Mouse (Mus musculus) A20 (cell line): ENCODE measurements around the gene Tldc1.

Experiments used
- DNase-seq: peaks from one replicate; pipeline ENCODE4 v3.0.0-alpha.2; 2011; ENCODE audit warnings: low read depth, low spot score

Gene Tldc1

GRCm38 (mm10) chr8:119801168-119801567, 23.0 kb upstream of the Tldc1 start:
- no peak for DNase-seq

- DNase-seq = no peak
These were observed 20.7 kb upstream of the Tldc1 start for GRCm38 (mm10) chr8:119798965-119799264.

GRCm38 (mm10) chr8:119798170-119798964, 20.2 kb upstream of the Tldc1 start:
- DNase-seq = peak; percentile 84

GRCm38 (mm10) chr8:119795651-119796050, 17.4 kb upstream of the Tldc1 start:
- peak; percentile 69 for DNase-seq

- no peak for DNase-seq
These were observed 16.5 kb upstream of the Tldc1 start for GRCm38 (mm10) chr8:119794689-119795088.

- DNase-seq = no peak
These were observed 13.8 kb upstream of the Tldc1 start for GRCm38 (mm10) chr8:119791804-119792704.

GRCm38 (mm10) chr8:119789581-119789980, 11.4 kb upstream of the Tldc1 start:
- no peak for DNase-seq

GRCm38 (mm10) chr8:119788607-119789381, 10.6 kb upstream of the Tldc1 start:
- no peak for DNase-seq

GRCm38 (mm10) chr8:119787341-119787740, 9.1 kb upstream of the Tldc1 start:
- no peak for DNase-seq

GRCm38 (mm10) chr8:119786871-119787270, 8.7 kb upstream of the Tldc1 start:
- no peak for DNase-seq

- DNase-seq = peak; percentile 35
These were observed 7.7 kb upstream of the Tldc1 start for GRCm38 (mm10) chr8:119785764-119786405.

- no peak for DNase-seq
These were observed 6.5 kb upstream of the Tldc1 start for GRCm38 (mm10) chr8:119784676-119785075.

- peak; percentile 94 for DNase-seq
These were observed 5.9 kb upstream of the Tldc1 start for GRCm38 (mm10) chr8:119784141-119784574.

GRCm38 (mm10) chr8:119783579-119783978, 5.4 kb upstream of the Tldc1 start:
- DNase-seq = peak; percentile 86

- peak; percentile 85 for DNase-seq
These were observed 4.5 kb upstream of the Tldc1 start for GRCm38 (mm10) chr8:119782715-119783114.

- peak; percentile 53 for DNase-seq
These were observed 3.0 kb upstream of the Tldc1 start for GRCm38 (mm10) chr8:119781086-119781840.

GRCm38 (mm10) chr8:119780402-119781049, 2.3 kb upstream of the Tldc1 start:
- no peak for DNase-seq

GRCm38 (mm10) chr8:119779013-119779737, 959 bp upstream of the Tldc1 start:
- peak; percentile 86 for DNase-seq

GRCm38 (mm10) chr8:119777765-119778164, 451 bp downstream of the Tldc1 start:
- DNase-seq = no peak
